ENCODE assay signal across 16 mouse cellular contexts in the genomic region with DNA sequence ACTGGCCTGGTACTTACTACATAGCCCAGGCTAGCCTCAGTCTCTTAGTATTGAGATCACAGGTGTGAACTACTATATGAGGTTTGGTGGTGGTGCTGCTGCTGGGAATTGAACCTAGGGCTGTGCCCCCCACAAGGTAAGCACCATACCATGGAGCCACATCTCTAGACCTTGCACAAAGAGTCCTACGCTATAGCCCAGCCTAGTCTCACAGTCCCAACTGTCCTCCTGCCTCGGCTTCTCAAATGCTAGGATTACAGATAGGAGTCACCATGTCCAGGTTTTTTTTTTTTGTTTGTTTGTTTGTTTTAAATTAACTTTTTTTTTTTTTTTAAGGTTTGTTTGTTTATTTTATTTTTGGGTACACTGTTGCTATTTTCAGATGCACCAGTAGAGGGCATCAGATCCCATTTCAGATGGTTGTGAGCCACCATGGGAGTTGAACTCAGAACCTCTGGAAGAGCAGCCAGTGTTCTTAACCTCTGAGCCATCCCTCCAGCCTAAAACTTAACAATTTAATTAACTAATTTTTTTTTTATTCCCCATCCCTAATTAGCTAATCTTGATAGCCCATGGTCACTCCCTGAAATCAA. TPM values are rescaled to one million over a fixed set of nuclear protein-coding genes. Genes with fewer than 3 reads are reported as not detected.
DNase-seq lines count a peak whose midpoint lies in the region; ATAC-seq and TF ChIP-seq lines count a peak whose summit lies in the region.
"Had no signal": no experiment of that assay in that cellular context is flagged by ENCODE, and none has a peak within 500 bp of the region (broad histone marks: within the 10 kb centered on the region; RNA-seq: fewer than 3 reads in every experiment).

No protein-coding gene starts in this region.

- no peak overlapping the region for H3K4me3 ChIP-seq in kidney, adult 2 months (ENCODE audit: insufficient read depth, low read depth, low read length)
- H3K4me3 ChIP-seq in midbrain, embryonic 13.5 days (replicated peaks), result no peak overlapping the region
- no peak overlapping the region for H3K4me3 ChIP-seq in midbrain, embryonic 16.5 days (ENCODE audit: low read depth, low read length)
- no peak overlapping the region for H3K4me3 ChIP-seq in thymus, adult 2 months (ENCODE audit: control insufficient read depth, insufficient read depth, low read length)
- H3K4me3 ChIP-seq: midbrain, embryonic 12.5 days had no signal

- 98% methylated on average over 2 of the region's 2 CpGs for WGBS in kidney, adult 2 months
- WGBS in midbrain, embryonic 13.5 days, result 98% methylated on average over 2 of the region's 2 CpGs
- 98% methylated on average over 2 of the region's 2 CpGs for WGBS in midbrain, embryonic 16.5 days
- WGBS in thymus, adult 2 months, result 99% methylated on average over 2 of the region's 2 CpGs

- no peak overlapping the region for H3K9ac ChIP-seq in midbrain, embryonic 13.5 days (replicated peaks)
- no peak overlapping the region for H3K9ac ChIP-seq in midbrain, embryonic 16.5 days (ENCODE audit: low read depth, low read length)
- H3K9ac ChIP-seq: midbrain, embryonic 12.5 days had no signal

- H3K27me3 ChIP-seq in kidney, adult 2 months (replicated peaks; ENCODE audit: control insufficient read depth, insufficient read depth, low read length), result no peaks in the 10 kb centered on the region
- H3K27me3 ChIP-seq in midbrain, embryonic 13.5 days, result no peaks in the 10 kb centered on the region
- no peaks in the 10 kb centered on the region for H3K27me3 ChIP-seq in midbrain, embryonic 16.5 days (ENCODE audit: control insufficient read depth, insufficient read depth, low read depth, low read length)
- H3K27me3 ChIP-seq in thymus, adult 2 months (ENCODE audit: control insufficient read depth, insufficient read depth, low read length), result no peaks in the 10 kb centered on the region
- H3K27me3 ChIP-seq: midbrain, embryonic 12.5 days had no signal

- no peak overlapping the region for H3K4me2 ChIP-seq in midbrain, embryonic 13.5 days (replicated peaks)
- H3K4me2 ChIP-seq in midbrain, embryonic 16.5 days (ENCODE audit: low read length), result no peak overlapping the region
- H3K4me2 ChIP-seq: midbrain, embryonic 12.5 days had no signal

- TF ChIP-seq CTCF in kidney, adult 2 months (conservative IDR thresholded peaks at IDR 0.05; ENCODE audit: insufficient read depth, insufficient read length, low read depth, low read length), result 0 out of 2 replicates have a peak, but pooled peaks have one; percentile 20
- TF ChIP-seq CTCF in thymus, adult 2 months (IDR thresholded peaks at IDR 0.05; ENCODE audit: borderline replicate concordance, control insufficient read depth, extremely low read depth, insufficient read depth, low read length, poor library complexity), result no peak

- H3K36me3 ChIP-seq in kidney, adult 2 months (ENCODE audit: control insufficient read depth, insufficient read depth, low read length), result peaks cover 1% of the 10 kb centered on the region
- peaks cover 78% of the 10 kb centered on the region for H3K36me3 ChIP-seq in midbrain, embryonic 13.5 days
- peaks cover 30% of the 10 kb centered on the region for H3K36me3 ChIP-seq in midbrain, embryonic 16.5 days (ENCODE audit: control insufficient read depth, insufficient read depth, low read length)
- H3K36me3 ChIP-seq in thymus, adult 2 months (ENCODE audit: control insufficient read depth, insufficient read depth, low read length), result no peaks in the 10 kb centered on the region

- H3K4me1 ChIP-seq in kidney, adult 2 months (ENCODE audit: control insufficient read depth, insufficient read depth, low read length), result peaks cover 6% of the 10 kb centered on the region; the same call in 1 of the 2 replicates
- H3K4me1 ChIP-seq in midbrain, embryonic 13.5 days (replicated peaks), result peaks cover 20% of the 10 kb centered on the region; the same call in 1 of the 2 replicates
- peaks cover 13% of the 10 kb centered on the region for H3K4me1 ChIP-seq in midbrain, embryonic 16.5 days (ENCODE audit: control insufficient read depth, insufficient read depth, low read length)
- no peaks in the 10 kb centered on the region for H3K4me1 ChIP-seq in thymus, adult 2 months (replicated peaks; ENCODE audit: control insufficient read depth, insufficient read depth, low read length)

- no peak for DNase-seq in kidney, adult 2 months
- no peak for DNase-seq in kidney, adult 18-20 months
- DNase-seq in adipocyte (ENCODE audit: low spot score), result peak; percentile 23
- no peak for DNase-seq in thymus, adult 2 months
- no peak for DNase-seq in gastrocnemius, postnatal 36 days
- DNase-seq: heart, postnatal 10 days; layer of hippocampus, adult 9-11 months; left cerebral cortex, postnatal 4 days; retina, postnatal 1 day; spleen, adult 18-20 months had no signal

- no peaks in the 10 kb centered on the region for H3K9me3 ChIP-seq in midbrain, embryonic 13.5 days
- no peaks in the 10 kb centered on the region for H3K9me3 ChIP-seq in midbrain, embryonic 16.5 days (replicated peaks; ENCODE audit: control insufficient read depth, low read length, poor library complexity, severe bottlenecking)
- H3K9me3 ChIP-seq: midbrain, embryonic 12.5 days had no signal

- H3K27ac ChIP-seq in kidney, adult 2 months (ENCODE audit: insufficient read depth, low read depth, low read length), result no peak overlapping the region
- no peak overlapping the region for H3K27ac ChIP-seq in midbrain, embryonic 13.5 days
- H3K27ac ChIP-seq in midbrain, embryonic 16.5 days (ENCODE audit: low read length), result no peak overlapping the region
- H3K27ac ChIP-seq in thymus, adult 2 months (ENCODE audit: control insufficient read depth, insufficient read depth, low read length), result no peak overlapping the region
- H3K27ac ChIP-seq: midbrain, embryonic 12.5 days had no signal

- ATAC-seq in midbrain, embryonic 13.5 days, result 0 out of 2 replicates have a peak, but pooled peaks have one; percentile 58
- ATAC-seq in midbrain, embryonic 16.5 days, result no peak

- no peak for TF ChIP-seq POLR2A in kidney, adult 2 months (IDR thresholded peaks at IDR 0.05; ENCODE audit: low read depth, low read length)
- TF ChIP-seq POLR2A in thymus, adult 2 months (IDR thresholded peaks at IDR 0.05; ENCODE audit: control insufficient read depth, extremely low read depth, insufficient read depth, low read length, poor library complexity), result no peak

- intact Hi-C loops in gastrocnemius, postnatal 36 days (cut with DNase I), result no loop called here

RNA-seq across cellular contexts. Expression of a gene that starts 39.6 kb away (rescaled TPM):
- 0.06 and 0.12 TPM in 2 replicates for polyA plus RNA-seq in kidney, adult 2 months (2012; rRNA removed)
- polyA plus RNA-seq in midbrain, embryonic 13.5 days (2015; fragmentation: Nextera tagmentation; extraction: Ambion mirVana), result not detected in 2 replicates
- 0.31 TPM in 1 of 2 replicates, not detected in the other for polyA plus RNA-seq in midbrain, embryonic 16.5 days (2015; fragmentation: Nextera tagmentation; extraction: Ambion mirVana)
- polyA plus RNA-seq in thymus, adult 2 months (2012; rRNA removed), result 0.13 and 0.15 TPM in 2 replicates
- not detected for total RNA-seq in gastrocnemius, postnatal 36 days (2021)
- polyA plus RNA-seq: forebrain, embryonic 16.5 days; lung, embryonic 16.5 days; midbrain, embryonic 12.5 days; neural tube, embryonic 14.5 days had no signal
